Mouse (Mus musculus) fibroblast of lung, adult 2 months (primary cell): ENCODE measurements around the gene Ube2j2.

ENCODE experiments used
- DNase-seq: peaks from one replicate; pipeline ENCODE4 v3.0.0-alpha.2; 2011; ENCODE audit warnings: low read depth

Gene Ube2j2

GRCm38 (mm10) chr4:155943534-155944249 lies at the start of gene Ube2j2:
Gene Ube2j2 (plus strand): TSS chr4:155943831.
- DNase-seq, result peak; percentile 96

GRCm38 (mm10) chr4:155894311-155894881 lies 49.2 kb upstream of the Ube2j2 start:
- no peak for DNase-seq

- DNase-seq, result no peak
These were observed 48.4 kb upstream of the Ube2j2 start for GRCm38 (mm10) chr4:155895216-155895615.

GRCm38 (mm10) chr4:155895826-155896225 lies 47.8 kb upstream of the Ube2j2 start:
- no peak for DNase-seq

GRCm38 (mm10) chr4:155896461-155896860 lies 47.2 kb upstream of the Ube2j2 start:
- DNase-seq, result no peak

- DNase-seq, result no peak
These were observed 45.3 kb upstream of the Ube2j2 start for GRCm38 (mm10) chr4:155898318-155898717.

GRCm38 (mm10) chr4:155899355-155899754 lies 44.3 kb upstream of the Ube2j2 start:
- DNase-seq, result no peak

GRCm38 (mm10) chr4:155901205-155901604 lies 42.4 kb upstream of the Ube2j2 start:
- DNase-seq, result no peak

GRCm38 (mm10) chr4:155903246-155903645 lies 40.4 kb upstream of the Ube2j2 start:
- no peak for DNase-seq

GRCm38 (mm10) chr4:155904318-155905102 lies 39.1 kb upstream of the Ube2j2 start:
- no peak for DNase-seq

- DNase-seq, result no peak
These were observed 38.0 kb upstream of the Ube2j2 start for GRCm38 (mm10) chr4:155905634-155906033.

- DNase-seq, result no peak
These were observed 37.5 kb upstream of the Ube2j2 start for GRCm38 (mm10) chr4:155906125-155906524.

GRCm38 (mm10) chr4:155907003-155907402 lies 36.6 kb upstream of the Ube2j2 start:
- no peak for DNase-seq

GRCm38 (mm10) chr4:155908281-155908680 lies 35.4 kb upstream of the Ube2j2 start:
- DNase-seq, result no peak

- no peak for DNase-seq
These were observed 34.9 kb upstream of the Ube2j2 start for GRCm38 (mm10) chr4:155908751-155909150.

- no peak for DNase-seq
These were observed 11.6 kb upstream of the Ube2j2 start for GRCm38 (mm10) chr4:155932031-155932430.

GRCm38 (mm10) chr4:155943049-155943452 lies 580 bp upstream of the Ube2j2 start:
- peak; percentile 19 for DNase-seq

GRCm38 (mm10) chr4:155944271-155944670 lies 640 bp downstream of the Ube2j2 start:
- DNase-seq, result no peak

GRCm38 (mm10) chr4:155947094-155947493 lies 3.5 kb downstream of the Ube2j2 start:
- no peak for DNase-seq

GRCm38 (mm10) chr4:155955491-155955890 lies 11.9 kb downstream of the Ube2j2 start:
- DNase-seq, result no peak

GRCm38 (mm10) chr4:155959275-155959674 lies 15.6 kb downstream of the Ube2j2 start:
- peak; percentile 54 for DNase-seq

GRCm38 (mm10) chr4:155962167-155962971 lies 18.7 kb downstream of the Ube2j2 start, which contains the start of gene C1qtnf12:
Gene C1qtnf12 (plus strand): TSS chr4:155962318.
- no peak for DNase-seq
